Mouse (Mus musculus) spleen, embryonic (tissue): ENCODE measurements at regions not wholly inside any gene's neighbourhood (a gene's known extent, or its start where the extent isn't known, plus 50 kb on each side); places are given as distances from the start of the nearest gene placed in this dataset.
"Not testable (repeated sequence)": the region's sequence is repeated elsewhere in the genome, so short reads cannot be mapped to it uniquely, and the experiment has no call there.

ENCODE experiments used
- CTCF ChIA-PET: fragments of 350-600 bp; sonication (Branson Sonifier 250); formaldehyde crosslinking; loops from one replicate; lab custom pipeline; 2022; lab: Charles Lee

GRCm38 (mm10) chr13:113485511-113485910 is 132.9 kb downstream of the Snx18 start:
- CTCF ChIA-PET, result interaction anchor here (0.6 to 0.7 kb wide), 2 partner anchors 44 to 382 kb away, joined by 3 read pairs; no protein-coding TSS in a partner anchor

- CTCF ChIA-PET, result no interaction called here
Observed at GRCm38 (mm10) chr13:113484159-113484762, 134.1 kb downstream of the Snx18 start.

- CTCF ChIA-PET, result no interaction called here
Observed at GRCm38 (mm10) chr13:113482911-113483310, 135.5 kb downstream of the Snx18 start.

GRCm38 (mm10) chr13:113477901-113478510 is 140.4 kb downstream of the Snx18 start:
- CTCF ChIA-PET, result no interaction called here

- CTCF ChIA-PET, result no interaction called here
Observed at GRCm38 (mm10) chr13:113470822-113471557, 147.4 kb downstream of the Snx18 start.

- CTCF ChIA-PET, result no interaction called here
Observed at GRCm38 (mm10) chr13:113464190-113465064, 153.9 kb downstream of the Snx18 start.

GRCm38 (mm10) chr13:113463420-113463819 is 154.9 kb downstream of the Snx18 start:
- CTCF ChIA-PET, result no interaction called here

- CTCF ChIA-PET, result interaction anchor here (0.6 kb wide), 1 partner anchor 244 kb away, joined by 9 read pairs; no protein-coding TSS in a partner anchor
Observed at GRCm38 (mm10) chr13:113454490-113455295, 161.7 kb downstream of the BC067074 start.

- CTCF ChIA-PET, result no interaction called here
Observed at GRCm38 (mm10) chr13:113448378-113448777, 155.4 kb downstream of the BC067074 start.

GRCm38 (mm10) chr13:113446226-113446625 is 153.3 kb downstream of the BC067074 start:
- CTCF ChIA-PET, result no interaction called here

- CTCF ChIA-PET, result not testable (repeated sequence)
Observed at GRCm38 (mm10) chr13:113444481-113444880, 151.5 kb downstream of the BC067074 start.

GRCm38 (mm10) chr13:113443078-113443477 is 150.1 kb downstream of the BC067074 start:
- CTCF ChIA-PET, result no interaction called here

GRCm38 (mm10) chr13:113442169-113442568 is 149.2 kb downstream of the BC067074 start:
- CTCF ChIA-PET, result no interaction called here

- CTCF ChIA-PET, result no interaction called here
Observed at GRCm38 (mm10) chr13:113440137-113440536, 147.2 kb downstream of the BC067074 start.

GRCm38 (mm10) chr13:113439516-113439915 is 146.6 kb downstream of the BC067074 start:
- CTCF ChIA-PET, result no interaction called here

GRCm38 (mm10) chr13:113438872-113439271 is 145.9 kb downstream of the BC067074 start:
- CTCF ChIA-PET, result no interaction called here

- CTCF ChIA-PET, result no interaction called here
Observed at GRCm38 (mm10) chr13:113436288-113436687, 143.3 kb downstream of the BC067074 start.

GRCm38 (mm10) chr13:113435117-113435516 is 142.2 kb downstream of the BC067074 start:
- CTCF ChIA-PET, result no interaction called here

GRCm38 (mm10) chr13:113433456-113433855 is 140.5 kb downstream of the BC067074 start:
- CTCF ChIA-PET, result no interaction called here

GRCm38 (mm10) chr13:113429615-113430014 is 136.7 kb downstream of the BC067074 start:
- CTCF ChIA-PET, result no interaction called here
